Mouse (Mus musculus) neutrophil, adult 83 days (primary cell): ENCODE measurements around the gene Hsd3b5. TPM values are rescaled to one million over a fixed set of nuclear protein-coding genes. Genes with fewer than 3 reads are reported as not detected.

Source experiments
- total RNA-seq, 2 experiments: library from RNA; stranded (reverse); gene quantifications; one replicate each; pipeline ENCODE4 v1.2.4; 2023

Gene Hsd3b5
- total RNA-seq, result not detected

DNA sequence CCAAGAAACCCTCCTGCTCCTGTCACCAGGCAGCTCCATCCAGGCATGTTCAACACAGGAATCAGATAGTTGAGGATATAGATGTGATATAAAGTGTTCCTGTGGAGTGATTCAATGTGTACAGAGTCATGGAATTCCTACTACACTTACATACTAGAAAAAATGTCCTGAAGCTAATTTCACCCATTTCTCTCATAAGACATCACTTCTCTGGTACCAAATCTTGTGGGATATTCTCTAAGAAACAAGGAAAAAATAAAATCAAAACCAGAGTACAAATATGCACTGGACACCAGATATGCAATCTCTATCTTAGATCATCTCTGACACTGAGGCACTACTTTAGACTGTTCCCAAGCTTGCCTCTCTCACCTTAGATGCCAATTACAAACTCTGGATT is at the start of gene Hsd3b5:
Gene Hsd3b5, minus strand, starts transcription at position 101 of the 400 bp plus-strand sequence.

GRCm38 (mm10) chr3:98588707-98589106 is 41.3 kb downstream of the Hsd3b5 start, which contains the start of gene Gm10681:
Gene Gm10681 (minus strand): TSS chr3:98588807.

Other genes starting within 250 kb of the Hsd3b5 start
- gene Zfp697, start 247.8 kb downstream of the Hsd3b5 start, total RNA-seq, result under 1 TPM; 0.15 to 0.46 TPM
- not detected for gene Gm4450, start 173.1 kb downstream of the Hsd3b5 start, total RNA-seq
- gene Hsd3b4, start 119.7 kb downstream of the Hsd3b5 start, total RNA-seq, result not detected
- gene Gm10681, start 41.4 kb downstream of the Hsd3b5 start, total RNA-seq, result not detected
- under 1 TPM in 1 of 2 experiments, not detected in 1; 0.11 TPM for gene Hsd3b2, start 94.3 kb upstream of the Hsd3b5 start, total RNA-seq
- gene Hsd3b3, start 132.9 kb upstream of the Hsd3b5 start, total RNA-seq, result not detected
- gene Hsd3b6, start 184.2 kb upstream of the Hsd3b5 start, total RNA-seq, result not detected
- gene Hsd3b1, start 229.5 kb upstream of the Hsd3b5 start, total RNA-seq, result not detected